Mouse (Mus musculus) midbrain, postnatal 0 days (tissue): ENCODE data around the gene Ptprd. TPM values are rescaled to one million over a fixed set of nuclear protein-coding genes. Genes with fewer than 3 reads are reported as not detected.

Experiments used
- ATAC-seq: fragments of 200-750 bp; cut with Nextera tagmentation; 2 replicates; pipeline ENCODE4 v1.8.0; 2017; ENCODE audit warnings: moderate number of reproducible peaks, mild to moderate bottlenecking, moderate TSS enrichment, moderate library complexity; ENCODE audit not compliant: low FRiP score
- DNase-seq: peaks from one replicate; pipeline ENCODE4 v3.0.0-alpha.2; 2015; ENCODE audit warnings: low spot score
- H3K27ac ChIP-seq: fragments of 300-500 bp; sonication (generic); 2 replicates; pipeline ENCODE4 v1.5.1; 2014; ENCODE audit warnings: low read depth, mild to moderate bottlenecking, low read length, mixed read lengths
- H3K27me3 ChIP-seq: fragments of 300-500 bp; sonication (generic); 2 replicates; pipeline ENCODE4 v1.6.1; 2014; ENCODE audit warnings: low read length, control low read depth, mixed read lengths; ENCODE audit not compliant: insufficient read depth
- H3K36me3 ChIP-seq: fragments of 300-500 bp; sonication (generic); 2 replicates; pipeline ENCODE4 v1.6.1; 2014; ENCODE audit warnings: low read length, control low read depth, mixed read lengths; ENCODE audit not compliant: insufficient read depth
- H3K4me1 ChIP-seq: fragments of 300-500 bp; sonication (generic); 2 replicates; pipeline ENCODE4 v1.6.1; 2014; ENCODE audit warnings: mild to moderate bottlenecking, control low read depth, antibody characterized with exemption, low read length, mixed read lengths; ENCODE audit not compliant: insufficient read depth
- H3K4me2 ChIP-seq: fragments of 300-500 bp; sonication (generic); 2 replicates; pipeline ENCODE4 v1.6.1; 2014; ENCODE audit warnings: low read depth, mild to moderate bottlenecking, low read length, mixed read lengths; ENCODE audit not compliant: poor library complexity, severe bottlenecking
- H3K4me3 ChIP-seq: fragments of 300-500 bp; sonication (generic); 2 replicates; pipeline ENCODE4 v1.5.1; 2014; ENCODE audit warnings: low read depth, mild to moderate bottlenecking, low read length, moderate library complexity
- H3K9ac ChIP-seq: fragments of 300-500 bp; sonication (generic); replicated peaks from 2 replicates; pipeline ENCODE4 v1.6.1; 2014; ENCODE audit warnings: mild to moderate bottlenecking, low read length, moderate library complexity, mixed read lengths; ENCODE audit not compliant: poor library complexity, severe bottlenecking
- H3K9me3 ChIP-seq: fragments of 300-500 bp; sonication (generic); 2 replicates; pipeline ENCODE4 v1.6.1; 2016; ENCODE audit warnings: low read length, control low read depth
- CTCF ChIP-seq: IDR thresholded peaks from 2 replicates; pipeline ENCODE4 v1.5.1; 2016; ENCODE audit warnings: antibody characterized with exemption, mild to moderate bottlenecking
- WGBS: fragments of 180-500 bp; shearing (Covaris S2); extraction: QIAGEN DNeasy Blood & Tissue Kit; methylation state at CpG from one replicate; pipeline ENCODE4 v1.1.7; 2014; 5-methylcytosine and 5-hydroxymethylcytosine counted together
- polyA plus RNA-seq: library from polyadenylated mRNA; unstranded; fragments of >200 nt; fragmentation: Nextera tagmentation; extraction: Ambion mirVana; gene quantifications from 2 replicates; pipeline ENCODE4 v1.2.1, GENCODE M21; 2015
- total RNA-seq: library from RNA; depleted of rRNA; stranded (reverse); fragments of >200 nt; gene quantifications from 2 replicates; pipeline ENCODE4 v1.2.3, GENCODE M21; 2014

Gene Ptprd
- total and polyA plus RNA-seq, 2 experiments from 2014 or later, result 66.1 to 102 TPM

- Histone ChIP-seq H3K4me2 (no peak overlapping the region), H3K9me3 (no peaks in the 10 kb centered on the region), H3K4me1 (no peaks in the 10 kb centered on the region), H3K27me3 (no peaks in the 10 kb centered on the region), H3K9ac (no peak overlapping the region), H3K27ac (no peak overlapping the region), H3K36me3 (no peaks in the 10 kb centered on the region), H3K4me3 (no peak overlapping the region)
- ATAC-seq, result no peak
- TF ChIP-seq CTCF, result no peak
- no peak for DNase-seq
- 91% methylated on average over 2 of the region's 2 CpGs for WGBS
These were observed 1786.6 kb downstream of the Ptprd start for GRCm38 (mm10) chr4:76425230-76425575.

GRCm38 (mm10) chr4:76424324-76425229 is 1787.2 kb downstream of the Ptprd start:
- no peaks in the 10 kb centered on the region for H3K36me3 ChIP-seq
- H3K4me1 ChIP-seq, result no peaks in the 10 kb centered on the region
- H3K9ac ChIP-seq, result no peak overlapping the region
- H3K27ac ChIP-seq, result no peak overlapping the region
- H3K4me3 ChIP-seq, result no peak overlapping the region
- no peaks in the 10 kb centered on the region for H3K27me3 ChIP-seq
- WGBS, result 71% methylated on average over 9 of the region's 9 CpGs
- no peak for DNase-seq
- H3K4me2 ChIP-seq, result no peak overlapping the region
- TF ChIP-seq CTCF, result no peak
- no peak for ATAC-seq
- no peaks in the 10 kb centered on the region for H3K9me3 ChIP-seq

GRCm38 (mm10) chr4:76422113-76422512 is 1789.6 kb downstream of the Ptprd start:
- H3K9me3 ChIP-seq, result no peaks in the 10 kb centered on the region
- ATAC-seq, result no peak
- H3K4me1 ChIP-seq, result no peaks in the 10 kb centered on the region
- no peak for TF ChIP-seq CTCF
- H3K36me3 ChIP-seq, result no peaks in the 10 kb centered on the region
- no peak overlapping the region for H3K4me2 ChIP-seq
- no peak overlapping the region for H3K9ac ChIP-seq
- H3K4me3 ChIP-seq, result no peak overlapping the region
- no peak overlapping the region for H3K27ac ChIP-seq
- 96% methylated on average over 4 of the region's 4 CpGs for WGBS
- no peaks in the 10 kb centered on the region for H3K27me3 ChIP-seq
- no peak for DNase-seq

GRCm38 (mm10) chr4:76419641-76420040 is 1792.1 kb downstream of the Ptprd start:
- no peak overlapping the region for H3K4me2 ChIP-seq
- DNase-seq (no peak), ATAC-seq (no peak)
- WGBS, result 55% methylated on average over 2 of the region's 2 CpGs
- H3K27ac ChIP-seq, result no peak overlapping the region
- H3K9ac ChIP-seq, result no peak overlapping the region
- no peaks in the 10 kb centered on the region for H3K27me3 ChIP-seq
- H3K4me1 ChIP-seq, result no peaks in the 10 kb centered on the region
- H3K4me3 ChIP-seq, result no peak overlapping the region
- no peaks in the 10 kb centered on the region for H3K9me3 ChIP-seq
- no peaks in the 10 kb centered on the region for H3K36me3 ChIP-seq
- TF ChIP-seq CTCF, result no peak

GRCm38 (mm10) chr4:76417676-76418075 is 1794.1 kb downstream of the Ptprd start:
- Histone ChIP-seq H3K4me2 (no peak overlapping the region), H3K36me3 (no peaks in the 10 kb centered on the region), H3K9me3 (no peaks in the 10 kb centered on the region), H3K27me3 (no peaks in the 10 kb centered on the region), H3K4me3 (no peak overlapping the region), H3K4me1 (no peaks in the 10 kb centered on the region), H3K27ac (no peak overlapping the region), H3K9ac (no peak overlapping the region)
- WGBS, result 98% methylated on average over 5 of the region's 5 CpGs
- ATAC-seq, result no peak
- TF ChIP-seq CTCF, result no peak
- DNase-seq, result no peak

GRCm38 (mm10) chr4:76415624-76416023 is 1796.1 kb downstream of the Ptprd start:
- no peak for TF ChIP-seq CTCF
- H3K27ac ChIP-seq, result no peak overlapping the region
- H3K27me3 ChIP-seq, result no peaks in the 10 kb centered on the region
- 74% methylated on average over 5 of the region's 5 CpGs for WGBS
- H3K9ac ChIP-seq, result no peak overlapping the region
- H3K36me3 ChIP-seq, result no peaks in the 10 kb centered on the region
- no peak overlapping the region for H3K4me2 ChIP-seq
- ATAC-seq, result no peak
- H3K4me1 ChIP-seq, result no peaks in the 10 kb centered on the region
- H3K4me3 ChIP-seq, result no peak overlapping the region
- no peaks in the 10 kb centered on the region for H3K9me3 ChIP-seq
- DNase-seq, result no peak
